Mouse (Mus musculus): Measurements from ENCODE around the gene Olfr1028. TPM values are rescaled to one million over a fixed set of nuclear protein-coding genes. Genes with fewer than 3 reads are reported as not detected.

Olfr1028 gene
- not detected for total RNA-seq (2021)
- long read RNA-seq, experiment 1: 0 reads
- long read RNA-seq, experiment 2: 0 reads

DNA sequence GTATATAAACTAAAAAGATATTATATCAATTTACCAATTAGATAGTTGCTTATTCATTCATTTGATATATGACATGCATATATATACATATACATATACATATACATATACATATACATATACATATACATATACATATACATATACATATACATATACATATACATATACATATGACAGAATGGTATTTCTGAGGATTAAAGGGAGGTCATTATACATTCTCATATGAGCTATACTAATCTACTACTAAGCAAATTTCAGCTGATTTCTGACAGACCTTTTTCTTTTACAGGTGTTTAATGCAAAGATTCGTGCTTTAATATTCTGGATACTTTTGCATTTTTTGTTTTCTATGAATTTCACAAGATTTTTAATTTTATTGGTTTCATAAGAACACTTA lies at the start of gene Olfr1028:
Gene Olfr1028, plus strand, starts transcription at position 301 of the 400 bp plus-strand sequence.
- intact Hi-C loops (cut with DNase I): no loop called here

GRCm38 (mm10) chr2:85904952-85905351 lies 45.3 kb upstream of the Olfr1028 start, which contains the start of gene Olfr1024:
Gene Olfr1024 (minus strand): TSS chr2:85905052.
- intact Hi-C loops (cut with DNase I): no loop called here
- DNase-seq: no peak

More for the DNA sequence above, at the start of gene Olfr1028:
- no peak for DNase-seq

GRCm38 (mm10) chr2:85913197-85913596 lies 37.0 kb upstream of the Olfr1028 start:
- DNase-seq: no peak
- intact Hi-C loops (cut with DNase I): no loop called here

DNA sequence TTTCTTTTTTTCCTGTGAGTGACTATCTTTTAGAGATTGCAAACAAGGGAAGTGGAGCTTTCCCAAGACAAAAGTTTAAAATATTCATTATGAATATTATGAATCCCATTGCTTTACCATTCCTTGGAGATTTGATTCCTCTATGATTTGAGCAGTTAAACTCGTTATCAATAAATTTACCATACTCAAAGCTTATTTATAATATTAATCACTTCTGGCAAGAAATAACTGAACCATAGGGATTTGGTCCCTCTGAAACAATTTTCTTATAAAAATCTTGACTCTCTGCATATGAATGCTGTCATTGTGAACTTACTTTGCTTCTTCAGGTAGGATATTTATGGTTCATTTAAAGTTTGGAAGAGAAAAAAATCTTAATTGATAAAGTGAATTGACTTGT lies 35.3 kb upstream of the Olfr1028 start, which contains the start of gene Olfr1025-ps1:
Gene Olfr1025-ps1, plus strand, starts transcription at position 301 of the 400 bp plus-strand sequence.
- intact Hi-C loops (cut with DNase I): no loop called here
- no peak for DNase-seq

DNA sequence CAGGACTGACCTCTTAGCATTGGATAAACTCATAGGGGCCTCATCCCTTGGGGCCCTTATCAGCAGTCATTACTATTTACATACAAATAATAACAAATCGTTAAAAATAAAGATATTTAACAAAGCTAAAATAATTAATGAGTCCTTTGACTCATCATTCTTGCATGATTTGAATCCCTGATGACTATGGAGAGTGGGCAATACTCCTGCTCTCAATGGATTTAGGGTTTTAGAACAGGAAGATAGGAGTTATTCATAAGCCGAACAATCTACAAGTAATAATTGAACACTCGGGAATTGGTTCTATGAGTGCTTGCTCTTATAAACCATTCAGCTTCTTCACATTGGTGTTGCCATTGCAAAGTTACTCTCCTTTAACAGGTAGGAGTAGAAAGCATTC lies 29.0 kb upstream of the Olfr1028 start, which contains the start of gene Olfr1026:
Gene Olfr1026, plus strand, starts transcription at position 301 of the 400 bp plus-strand sequence.
- no peak for DNase-seq
- intact Hi-C loops (cut with DNase I): no loop called here

DNA sequence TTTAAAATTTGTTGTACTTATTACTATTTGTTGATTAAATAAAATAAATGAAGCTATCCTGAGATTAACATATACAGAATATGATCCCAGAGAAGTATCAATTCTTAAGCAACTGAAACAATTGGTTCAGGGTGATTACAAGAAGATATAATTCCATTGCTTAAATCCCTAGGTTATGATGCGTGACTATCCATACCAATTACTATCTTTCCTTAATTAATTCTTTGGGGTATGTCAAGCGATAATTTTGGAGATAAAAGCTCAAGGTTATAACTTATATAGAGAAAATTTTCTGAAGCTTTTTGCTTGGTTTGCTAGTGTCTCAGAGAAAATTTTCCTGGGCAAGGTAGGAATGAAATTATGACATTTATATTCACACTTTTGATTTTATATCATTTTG lies 23.4 kb downstream of the Olfr1028 start, which contains the start of gene Olfr1029:
Gene Olfr1029, plus strand, starts transcription at position 301 of the 400 bp plus-strand sequence.
- DNase-seq: no peak
- intact Hi-C loops (cut with DNase I): no loop called here

DNA sequence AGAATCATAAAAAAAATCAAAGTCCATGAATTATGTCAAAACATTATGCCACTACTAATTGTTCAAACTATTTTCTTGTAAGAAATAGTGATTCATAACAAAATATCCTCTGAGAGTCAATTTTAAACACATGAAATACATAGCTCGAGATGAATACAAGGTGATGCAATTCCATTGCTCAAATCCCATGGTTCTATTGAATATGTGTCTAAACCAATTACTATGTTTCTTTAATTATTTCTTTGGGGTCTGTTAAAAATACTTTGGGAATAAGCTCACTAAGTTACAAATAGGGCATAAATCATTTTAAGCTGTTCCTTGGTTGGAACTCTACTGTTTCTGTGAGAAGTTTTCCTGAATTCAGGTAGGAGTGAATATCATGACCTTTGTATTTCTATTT lies 28.7 kb downstream of the Olfr1028 start, which contains the start of gene Olfr1030:
Gene Olfr1030, plus strand, starts transcription at position 301 of the 400 bp plus-strand sequence.
- DNase-seq: no peak
- intact Hi-C loops (cut with DNase I): no loop called here

DNA sequence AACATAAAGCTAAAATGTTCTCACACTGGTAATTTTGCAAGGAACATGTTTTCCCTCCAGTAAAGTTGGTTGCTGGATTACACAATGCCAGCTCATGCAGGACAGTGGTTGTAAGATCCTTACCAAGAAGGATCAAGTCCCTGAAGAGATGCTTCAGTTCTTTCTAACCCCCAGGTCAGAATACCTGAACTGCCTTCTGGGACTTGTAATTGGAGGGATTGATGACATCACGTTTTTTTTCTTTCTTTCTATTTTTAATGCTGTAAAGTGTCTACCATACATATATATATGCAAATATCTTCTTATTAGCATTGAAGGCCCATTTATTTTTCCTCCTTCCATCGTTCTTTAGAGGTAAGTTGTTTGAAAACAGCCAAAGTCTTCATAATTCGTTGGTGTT lies 39.8 kb downstream of the Olfr1028 start, which contains the start of gene Olfr1031:
Gene Olfr1031, plus strand, starts transcription at position 301 of the 400 bp plus-strand sequence.
- DNase-seq: no peak
- intact Hi-C loops (cut with DNase I): no loop called here

Other genes with a start within 250 kb of the Olfr1028 start
- gene Olfr1009, start 235.0 kb upstream of the Olfr1028 start, total RNA-seq (2021): not detected
- not detected for gene Olfr1012, start 187.7 kb upstream of the Olfr1028 start, total RNA-seq (2021)
- not detected for gene Olfr1013, start 183.3 kb upstream of the Olfr1028 start, total RNA-seq (2021)
- gene Olfr1014, start 177.7 kb upstream of the Olfr1028 start, total RNA-seq (2021): not detected
- gene Olfr1015, start 168.4 kb upstream of the Olfr1028 start, total RNA-seq (2021): not detected
- gene Olfr1016, start 147.9 kb upstream of the Olfr1028 start, total RNA-seq (2021): not detected
- gene Olfr1018, start 132.0 kb upstream of the Olfr1028 start, total RNA-seq (2021): not detected
- not detected for gene Olfr1019, start 105.0 kb upstream of the Olfr1028 start, total RNA-seq (2021)
- gene Olfr1020, start 103.4 kb upstream of the Olfr1028 start, total RNA-seq (2021): not detected
- not detected for gene Olfr1022, start 81.8 kb upstream of the Olfr1028 start, total RNA-seq (2021)
- gene Olfr1023, start 64.8 kb upstream of the Olfr1028 start, total RNA-seq (2021): not detected
- gene Olfr1024, start 45.4 kb upstream of the Olfr1028 start, total RNA-seq (2021): not detected
- gene Olfr1025-ps1, start 35.2 kb upstream of the Olfr1028 start, total RNA-seq (2021): not detected
- not detected for gene Olfr1026, start 28.9 kb upstream of the Olfr1028 start, total RNA-seq (2021)
- not detected for gene Olfr1029, start 23.5 kb downstream of the Olfr1028 start, total RNA-seq (2021)
- gene Olfr1030, start 28.8 kb downstream of the Olfr1028 start, total RNA-seq (2021): not detected
- gene Olfr1031, start 39.9 kb downstream of the Olfr1028 start, total RNA-seq (2021): not detected
- gene Olfr1032, start 55.1 kb downstream of the Olfr1028 start, total RNA-seq (2021): not detected
- 1 to 10 TPM; 3.4 to 7.1 TPM for gene Olfr1033, start 70.2 kb downstream of the Olfr1028 start, total RNA-seq (2021)
- under 1 TPM; 0.10 to 0.29 TPM for gene Olfr1034, start 95.4 kb downstream of the Olfr1028 start, total RNA-seq (2021)
- gene Olfr1036, start 123.6 kb downstream of the Olfr1028 start, total RNA-seq (2021): not detected
- not detected for gene Olfr1037, start 136.9 kb downstream of the Olfr1028 start, total RNA-seq (2021)
- gene Olfr1039, start 185.5 kb downstream of the Olfr1028 start, total RNA-seq (2021): not detected
- not detected for gene Olfr1040, start 196.3 kb downstream of the Olfr1028 start, total RNA-seq (2021)
- gene Olfr1042, start 211.4 kb downstream of the Olfr1028 start, total RNA-seq (2021): not detected
- gene Olfr1043, start 217.1 kb downstream of the Olfr1028 start, total RNA-seq (2021): not detected
- not detected for gene Olfr1044, start 227.4 kb downstream of the Olfr1028 start, total RNA-seq (2021)
- not detected for gene Olfr52, start 235.2 kb downstream of the Olfr1028 start, total RNA-seq (2021)